Mouse (Mus musculus) megakaryocyte, adult 5-6 weeks (primary cell): ENCODE results near the gene Thap3. TPM values are rescaled to one million over a fixed set of nuclear protein-coding genes. Genes with fewer than 3 reads are reported as not detected.

Source experiments
- ATAC-seq: 2 replicates; pipeline ENCODE4 v1.8.0; 2016; ENCODE audit warnings: mild to moderate bottlenecking, inconsistent platforms; ENCODE audit not compliant: poor library complexity, severe bottlenecking
- total RNA-seq, 2 experiments: library from RNA; stranded (forward) in 1 of 2; stranded (reverse) in 1 of 2; fragments of 153-499, 151-499 nt in 1 of 2; fragments of 221-1000, 200-1000 nt in 1 of 2; gene quantifications; 2 replicates each; pipeline versions ENCODE4 v1.2.3 to v1.2.4; 2015 to 2017

The Thap3 gene
- total RNA-seq, 2 experiments from 2014 or later = 9.6 to 10.3 TPM

GRCm38 (mm10) chr4:152009076-152010051 lies 20.6 kb upstream of the Thap3 start:
- ATAC-seq = peak; percentile 7

GRCm38 (mm10) chr4:152008622-152009075 lies 19.9 kb upstream of the Thap3 start, which contains the start of gene Klhl21:
TSS of gene Klhl21 (plus strand) at chr4:152008803.
- peak; percentile 83 for ATAC-seq

GRCm38 (mm10) chr4:152008148-152008500 lies 19.3 kb upstream of the Thap3 start:
- no peak for ATAC-seq

- no peak for ATAC-seq
These were observed 18.8 kb upstream of the Thap3 start for GRCm38 (mm10) chr4:152007481-152008147.

- ATAC-seq = no peak
These were observed 18.0 kb upstream of the Thap3 start for GRCm38 (mm10) chr4:152006812-152007211.

- ATAC-seq = no peak
These were observed 17.3 kb upstream of the Thap3 start for GRCm38 (mm10) chr4:152006137-152006536.

GRCm38 (mm10) chr4:152002063-152002462 lies 13.3 kb upstream of the Thap3 start:
- no peak for ATAC-seq

- no peak for ATAC-seq
These were observed 12.5 kb upstream of the Thap3 start for GRCm38 (mm10) chr4:152001335-152001734.

- no peak for ATAC-seq
These were observed 12.1 kb upstream of the Thap3 start for GRCm38 (mm10) chr4:152000906-152001305.

- ATAC-seq = no peak
These were observed 10.7 kb upstream of the Thap3 start for GRCm38 (mm10) chr4:151999481-151999880.

- ATAC-seq = no peak
These were observed 8.9 kb upstream of the Thap3 start for GRCm38 (mm10) chr4:151997701-151998100.

- ATAC-seq = no peak
These were observed 8.1 kb upstream of the Thap3 start for GRCm38 (mm10) chr4:151996951-151997222.

GRCm38 (mm10) chr4:151996173-151996950 lies 7.6 kb upstream of the Thap3 start, which contains the start of gene Phf13:
TSS of gene Phf13 (minus strand) at chr4:151996258.
- peak; percentile 91 for ATAC-seq

- no peak for ATAC-seq
These were observed 6.8 kb upstream of the Thap3 start for GRCm38 (mm10) chr4:151995371-151996172.

GRCm38 (mm10) chr4:151994228-151995171 lies 5.7 kb upstream of the Thap3 start:
- ATAC-seq = no peak

- ATAC-seq = no peak
These were observed 4.2 kb upstream of the Thap3 start for GRCm38 (mm10) chr4:151993035-151993434.

GRCm38 (mm10) chr4:151992091-151992490 lies 3.3 kb upstream of the Thap3 start:
- ATAC-seq = no peak

GRCm38 (mm10) chr4:151989110-151989488 lies 302 bp upstream of the Thap3 start:
- ATAC-seq = no peak

- no peak for ATAC-seq
These were observed 819 bp downstream of the Thap3 start for GRCm38 (mm10) chr4:151988014-151988341.
